Mouse (Mus musculus) spleen, adult 2 months (tissue): ENCODE measurements around the gene R3hdm4.

Experiments
- CTCF ChIP-seq: fragments of 200-500 bp; IDR thresholded peaks from 2 replicates; pipeline ENCODE4 v1.5.1; 2011; ENCODE audit warnings: mild to moderate bottlenecking, inconsistent platforms; ENCODE audit not compliant: insufficient read depth, insufficient read length, insufficient replicate concordance; ENCODE audit errors: extremely low read depth
- POLR2A ChIP-seq: fragments of 200-500 bp; IDR thresholded peaks from 2 replicates; pipeline ENCODE4 v1.6.1; 2011; ENCODE audit warnings: low read depth, low read length, inconsistent platforms

- TF ChIP-seq CTCF (peak; percentile 81; the same call in 1 of the 2 replicates), POLR2A (no peak)
Measured at GRCm38 (mm10) chr10:79953946-79954345, 32.9 kb upstream of the R3hdm4 start.
